Mouse (Mus musculus): Measurements from ENCODE around the gene Cr2.
"Not testable (repeated sequence)": the region's sequence is repeated elsewhere in the genome, so short reads cannot be mapped to it uniquely, and the experiment has no call there.

Cr2 gene

DNA sequence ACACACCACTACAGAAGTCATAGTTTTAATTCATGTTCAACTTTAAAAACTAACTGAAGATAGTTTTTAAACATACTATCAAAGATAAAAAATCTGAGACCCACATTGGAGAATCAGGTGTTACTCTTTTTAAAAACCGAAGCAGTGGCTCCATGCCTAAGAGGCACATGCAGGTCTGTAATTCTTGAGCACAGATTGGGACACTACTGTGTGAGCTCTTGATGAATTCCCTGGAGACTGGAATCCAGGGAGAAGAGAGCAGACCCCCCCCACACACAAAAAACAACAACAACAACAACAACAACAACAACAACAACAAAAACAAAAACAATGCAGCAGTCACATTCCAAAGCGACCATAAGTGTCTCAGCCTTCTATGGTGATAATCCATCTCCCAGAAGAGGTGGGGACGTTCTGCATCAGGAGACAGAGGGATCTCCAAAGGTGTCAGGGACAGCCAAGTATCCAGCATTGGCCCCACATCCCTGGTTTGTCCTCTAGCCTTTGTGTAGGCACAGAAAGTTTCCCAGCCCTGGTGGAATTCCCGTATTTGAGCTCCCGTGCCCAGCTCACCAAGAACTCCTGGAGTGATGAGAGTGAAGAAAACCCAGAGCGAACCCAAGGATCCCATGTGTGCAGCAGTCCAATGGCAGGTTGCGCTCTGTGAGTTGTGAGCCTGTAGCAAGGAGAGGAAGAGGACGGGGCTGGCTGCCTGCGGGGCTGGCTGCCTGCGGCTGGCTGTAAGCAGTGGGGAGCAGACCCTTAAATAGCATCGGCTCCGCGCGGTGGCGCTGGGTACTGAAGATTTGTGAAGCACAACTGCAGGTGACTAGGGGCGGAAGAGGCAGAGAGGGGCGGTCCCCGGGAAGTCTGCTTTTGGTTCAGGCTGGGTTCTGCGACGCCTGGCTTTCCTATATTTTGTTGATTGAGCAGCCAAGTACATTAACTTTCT is at the start of gene Cr2:
Gene Cr2, minus strand, starts transcription at position 737 of the 952 bp plus-strand sequence.
- DNase-seq, result peak; percentile 56

DNA sequence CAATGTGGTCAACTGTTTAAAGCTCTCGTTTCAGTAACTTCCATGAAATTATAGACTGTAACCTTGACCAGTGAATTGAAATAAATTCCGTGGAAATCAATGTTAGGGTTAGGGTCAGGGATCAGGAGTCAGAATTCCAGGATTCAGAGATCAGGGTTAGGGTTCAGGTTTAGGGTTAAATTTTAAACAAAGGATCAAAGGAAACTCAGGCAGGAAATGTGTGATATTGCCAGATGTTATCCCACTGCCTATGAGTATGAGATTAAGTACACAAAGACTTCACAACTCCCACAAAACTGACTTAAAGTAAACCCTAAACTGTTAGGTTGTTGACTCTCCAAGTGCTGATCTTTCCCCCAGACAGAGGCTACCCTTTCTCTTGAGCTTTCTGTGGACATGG is 45.3 kb upstream of the Cr2 start:
- DNase-seq, result no peak

DNA sequence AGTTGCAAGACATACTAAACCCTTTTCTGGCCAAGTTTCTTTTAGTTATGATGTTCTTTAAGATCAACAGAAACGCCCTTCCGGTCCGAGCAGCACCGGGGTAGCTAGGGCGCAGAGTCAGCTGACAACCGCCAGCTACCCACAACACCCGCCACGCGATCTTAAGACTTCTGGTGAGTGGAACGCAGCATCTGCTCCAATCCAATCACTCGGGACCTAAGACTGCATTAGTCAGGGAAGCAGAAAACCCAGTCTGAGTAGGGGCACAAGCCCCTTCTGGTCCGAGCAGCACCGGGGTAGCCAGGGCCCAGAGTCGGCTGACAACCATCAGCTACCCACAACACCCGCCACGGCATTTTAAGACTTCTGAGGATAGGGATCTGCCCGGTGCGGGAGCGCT is 36.3 kb upstream of the Cr2 start:
- not testable (repeated sequence) for DNase-seq

DNA sequence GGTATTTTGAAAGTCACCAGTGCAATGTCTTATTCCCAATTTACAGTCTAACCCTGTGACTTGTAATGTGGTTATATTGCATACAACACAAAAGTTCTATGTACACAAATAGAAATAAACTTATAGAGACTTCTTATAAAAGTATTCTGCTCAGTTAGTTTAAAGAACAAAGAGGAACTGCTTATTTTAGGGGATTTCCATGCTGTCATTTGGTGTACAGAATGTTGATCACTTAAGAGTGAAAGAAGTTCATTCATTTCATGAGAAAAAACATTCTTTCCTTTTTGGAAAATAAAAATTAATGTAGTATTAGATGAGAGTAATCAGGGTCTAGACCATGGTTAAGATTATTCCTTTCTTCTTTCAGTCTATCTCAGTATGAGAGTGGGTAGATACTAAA is 8.2 kb upstream of the Cr2 start:
- DNase-seq, result no peak

DNA sequence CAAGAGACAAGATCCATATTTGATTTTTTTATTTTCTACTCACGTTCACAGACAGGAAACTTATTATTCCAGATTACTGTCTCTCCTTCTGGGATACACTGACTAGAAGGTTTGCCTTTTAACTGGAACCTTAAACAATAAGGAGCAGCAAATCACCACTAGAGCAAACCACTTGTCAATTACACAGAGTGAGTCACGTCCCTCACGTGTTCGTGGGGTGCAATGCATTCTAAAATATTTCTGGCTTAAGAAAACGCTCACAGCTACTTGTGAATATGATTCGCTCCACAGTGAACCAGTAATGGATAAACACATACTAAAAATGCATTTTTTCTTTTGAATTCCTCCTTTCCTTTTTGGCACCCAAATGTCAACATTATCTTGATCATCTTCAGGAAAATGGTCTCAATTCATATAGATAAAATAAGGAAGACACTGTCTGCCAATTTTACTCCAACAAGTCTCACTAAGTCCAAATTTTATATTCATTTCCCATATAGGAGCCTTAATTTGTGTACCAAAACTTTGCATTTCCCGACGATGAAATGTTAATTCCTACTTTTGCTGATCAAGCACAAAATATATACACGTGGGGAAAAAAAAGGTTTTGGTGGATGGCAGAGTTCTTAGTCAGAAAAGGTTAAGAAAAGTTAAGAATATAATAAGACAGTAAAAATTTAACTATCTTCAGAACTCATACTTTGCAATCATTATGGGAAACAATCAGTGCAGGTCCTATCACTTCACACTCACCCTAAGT is 11.3 kb downstream of the Cr2 start:
- DNase-seq, result no peak

DNA sequence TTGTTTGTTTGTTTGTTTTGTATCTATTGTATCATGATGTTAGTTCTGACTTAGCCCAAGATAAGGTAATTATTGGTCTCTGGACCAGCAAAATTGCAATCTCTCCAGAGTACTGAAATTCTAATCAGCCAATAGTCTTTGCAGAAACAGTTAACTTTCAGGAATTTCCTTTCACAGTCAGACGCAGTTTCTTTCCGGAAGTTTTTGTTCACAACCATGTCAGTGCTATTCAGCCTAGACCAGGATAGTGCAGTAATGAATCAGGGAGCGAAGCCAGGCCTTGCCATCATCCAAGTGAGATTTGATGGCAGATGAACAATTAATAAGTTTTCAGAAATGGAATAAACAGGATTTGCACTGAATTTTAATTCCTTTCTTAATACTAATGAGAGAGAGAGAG is 44.4 kb downstream of the Cr2 start:
- no peak for DNase-seq

DNA sequence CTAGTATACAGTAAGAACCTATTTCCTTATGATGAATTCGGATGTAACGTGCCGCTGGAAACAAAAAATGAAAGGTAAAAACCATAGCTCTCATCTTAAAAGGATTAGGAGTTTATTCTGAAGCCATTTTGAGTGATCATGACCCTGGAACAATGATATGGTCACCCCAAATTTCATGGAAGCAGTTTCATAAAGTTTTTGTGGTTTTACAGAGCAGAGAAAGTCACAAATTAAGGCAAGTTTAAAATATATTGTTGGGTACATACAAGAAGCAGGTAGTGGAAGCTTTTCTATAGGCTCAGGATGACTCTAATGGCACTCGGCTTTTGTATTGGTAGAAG is 44.9 kb downstream of the Cr2 start:
- no peak for DNase-seq

DNA sequence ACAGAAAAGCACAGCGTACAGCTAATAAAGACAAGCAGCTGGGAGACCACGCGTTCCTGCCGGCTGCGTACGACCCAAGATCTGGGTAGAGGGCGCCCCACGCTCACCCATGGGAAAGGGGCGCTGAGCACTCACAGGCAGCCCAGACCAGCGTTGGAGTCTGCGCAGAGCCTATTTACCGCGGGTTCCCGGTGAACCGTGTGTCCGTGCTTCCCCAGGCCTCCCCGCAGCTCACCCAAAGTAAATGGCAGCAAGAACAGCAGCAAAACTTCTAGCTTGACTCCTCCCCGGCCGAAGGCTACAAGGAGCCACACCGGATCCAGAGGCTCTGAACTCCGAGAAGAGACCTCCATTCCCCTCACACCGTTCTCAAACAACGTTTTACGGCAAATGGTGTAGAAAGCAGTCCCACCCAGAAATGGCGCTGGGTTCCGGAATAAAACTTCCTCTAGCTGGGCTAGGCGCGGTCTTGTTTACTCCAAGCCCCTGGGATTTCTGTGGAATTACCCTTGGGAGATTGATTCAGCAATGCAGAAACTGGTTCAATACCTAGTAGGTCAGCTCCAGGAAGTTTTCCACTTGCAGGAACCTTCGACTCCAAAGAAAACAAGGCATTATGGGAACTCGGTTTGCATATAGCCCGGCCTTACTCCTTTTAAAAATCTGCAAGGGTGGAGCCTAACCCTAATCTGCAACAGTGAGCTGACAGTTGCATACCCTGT is 45.4 kb downstream of the Cr2 start, which contains the start of gene Cr1l:
Gene Cr1l, minus strand, starts transcription at position 634 of the 722 bp plus-strand sequence.
- DNase-seq, result peak; percentile 87

DNA sequence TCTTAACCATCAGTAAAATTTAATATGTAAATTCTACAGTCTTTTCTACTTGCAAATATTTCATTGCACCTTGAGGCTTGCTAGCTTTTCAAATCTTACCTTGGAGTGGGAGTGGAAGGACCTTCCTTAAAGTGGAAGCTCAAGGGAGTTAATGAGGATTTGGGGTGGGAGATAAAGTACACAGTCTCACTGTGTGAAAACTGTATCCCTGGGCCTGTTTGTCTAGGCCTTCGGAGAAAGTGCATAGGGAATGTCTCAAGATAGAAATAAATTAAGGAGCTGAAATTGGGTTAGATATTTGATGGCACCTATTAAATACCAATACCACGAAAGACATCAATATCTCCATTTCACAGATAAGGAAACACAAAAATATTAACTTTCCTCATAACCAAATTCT is 46.0 kb downstream of the Cr2 start:
- no peak for DNase-seq

DNA sequence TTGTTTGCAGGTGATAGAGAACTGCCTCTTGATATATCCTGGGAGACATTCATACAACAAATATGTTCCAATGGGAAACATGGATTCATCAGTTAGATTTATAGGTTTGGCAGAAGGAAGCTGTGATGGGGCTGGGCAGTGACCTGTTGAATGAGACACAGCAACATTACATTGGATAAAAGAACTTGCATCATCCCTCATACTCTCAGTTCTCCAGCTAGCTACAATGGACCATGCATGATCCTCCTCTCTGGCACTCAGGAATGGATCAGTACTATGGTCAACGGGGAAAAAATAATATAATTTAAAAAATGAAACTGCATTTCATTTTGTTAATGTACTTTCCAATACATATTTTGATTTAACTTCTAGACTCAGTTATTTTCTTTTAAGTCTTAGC is 46.6 kb downstream of the Cr2 start:
- no peak for DNase-seq

DNA sequence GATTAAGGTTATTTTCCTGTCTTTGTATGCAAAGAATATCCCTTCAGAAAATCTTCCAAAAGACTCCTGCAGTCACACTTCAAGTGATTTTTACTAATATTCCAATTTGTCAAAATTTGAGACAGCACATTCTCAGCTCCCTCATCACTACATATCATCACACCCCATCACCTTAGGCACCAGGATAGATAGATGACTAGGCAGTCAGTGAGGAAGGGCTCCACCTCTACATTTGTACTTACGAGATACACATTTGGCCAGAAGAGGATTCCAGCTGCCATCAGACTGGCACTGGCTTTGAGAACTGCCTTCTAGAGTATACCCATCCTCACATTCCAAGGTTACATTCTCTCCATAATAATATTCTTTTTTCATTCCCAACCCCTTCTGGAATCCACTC is 62.1 kb downstream of the Cr2 start:
- no peak for DNase-seq

DNA sequence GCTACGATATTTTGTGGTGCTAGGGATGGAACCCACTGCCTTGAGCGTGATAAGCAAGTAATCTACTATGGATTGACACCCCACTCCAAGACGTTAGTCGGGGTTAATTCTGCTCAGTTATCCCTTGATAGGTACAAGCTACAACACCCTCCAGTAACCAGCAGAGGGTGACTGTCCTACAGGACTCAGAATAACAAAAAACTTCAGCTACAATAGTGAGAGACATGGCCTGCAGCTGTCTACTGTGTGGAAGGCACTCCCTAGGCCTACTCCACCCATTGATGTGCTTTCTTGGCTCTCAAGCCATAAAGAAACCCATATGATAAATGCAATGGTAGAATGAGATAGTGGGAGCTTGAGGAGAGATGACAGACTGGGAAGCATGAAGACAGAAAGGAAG is 62.9 kb downstream of the Cr2 start:
- DNase-seq, result no peak

DNA sequence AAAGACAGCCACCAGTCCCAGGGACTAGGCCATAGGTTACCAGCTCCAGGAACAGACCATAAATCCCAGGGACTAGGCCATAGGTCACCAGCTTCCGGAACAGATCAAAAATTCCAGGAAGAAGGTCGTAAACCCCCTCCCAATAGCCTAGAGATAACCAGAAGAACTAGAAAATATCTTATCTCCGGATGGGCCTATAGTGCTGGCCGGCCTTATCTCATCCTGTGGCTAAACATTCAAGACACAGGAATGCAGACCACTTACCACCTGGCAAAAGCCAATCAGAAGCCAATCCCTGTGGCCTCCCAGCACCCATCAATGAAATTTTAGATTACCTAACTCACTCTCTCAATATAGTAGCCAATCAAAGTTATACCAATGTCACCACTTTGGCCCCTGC is 75.8 kb downstream of the Cr2 start:
- no peak for DNase-seq

DNA sequence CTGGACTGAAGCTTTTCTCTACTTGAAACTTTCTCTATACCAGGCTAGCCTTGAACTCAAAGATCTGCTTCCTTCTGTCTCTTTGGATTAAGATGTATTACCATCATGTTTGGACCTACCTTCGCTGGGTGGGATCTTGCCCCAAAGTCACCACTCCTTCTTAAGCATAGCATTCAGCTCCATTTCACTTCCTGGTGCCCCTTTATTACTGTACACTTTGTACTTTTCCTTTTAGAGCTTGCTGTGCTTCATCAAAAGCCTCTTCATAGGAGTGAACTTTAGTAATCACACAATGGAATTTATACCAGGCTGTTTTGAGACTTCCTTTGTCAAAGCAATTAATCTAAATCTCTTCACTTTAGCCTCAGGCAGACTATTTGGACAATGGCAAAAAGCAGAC is 78.5 kb downstream of the Cr2 start:
- DNase-seq, result no peak

DNA sequence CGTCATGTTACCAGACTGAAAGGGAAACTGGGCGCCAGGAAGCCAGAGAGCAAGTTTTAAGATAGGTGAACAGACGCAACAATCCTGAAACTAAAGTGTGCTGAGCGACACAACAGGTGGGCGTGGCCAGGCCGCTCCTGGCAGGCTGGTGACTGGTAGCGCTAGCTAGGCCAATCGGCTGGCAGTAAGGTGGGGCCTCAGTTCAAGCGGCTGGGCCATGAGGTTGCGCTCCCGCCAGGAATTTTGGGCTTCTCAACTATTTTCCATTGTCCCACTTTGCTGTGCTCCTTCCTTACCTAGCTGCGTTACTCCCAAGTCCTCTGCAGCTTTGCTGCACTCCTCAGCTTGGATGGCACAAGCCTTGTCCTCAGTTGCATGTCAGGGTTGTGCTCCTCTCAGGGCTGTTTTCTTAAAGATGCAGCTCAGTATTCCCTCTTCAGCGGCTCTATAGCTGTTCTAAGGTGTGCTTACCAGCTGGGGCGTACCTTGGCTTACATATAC is 84.2 kb downstream of the Cr2 start, which contains the start of gene Cd46:
Gene Cd46, minus strand, starts transcription at position 30 of the 501 bp plus-strand sequence.
- no peak for DNase-seq

DNA sequence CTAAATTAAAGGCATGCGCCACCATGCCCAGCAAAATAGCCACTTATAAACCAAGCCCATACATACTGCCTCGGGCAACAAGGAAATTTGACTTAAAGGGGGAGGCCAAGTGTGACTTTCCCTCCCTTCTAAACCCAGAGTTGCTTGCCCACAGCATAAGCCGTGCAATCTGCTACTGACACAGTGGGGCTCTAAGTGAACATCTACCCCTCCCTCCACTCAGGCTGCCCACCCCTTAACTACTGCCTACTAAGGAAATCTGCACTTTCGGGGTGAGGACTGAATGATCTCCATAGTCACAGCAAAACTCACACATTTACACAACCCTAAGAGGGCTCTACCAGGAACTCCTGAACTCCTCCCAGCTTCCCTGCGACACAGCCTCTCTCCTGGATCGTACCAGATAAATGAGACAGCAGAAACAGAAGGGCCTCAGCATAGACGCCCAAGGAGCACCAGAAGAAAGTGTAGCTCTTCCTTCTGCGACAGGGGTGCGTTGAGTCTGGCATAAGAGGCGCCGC is 84.8 kb downstream of the Cr2 start:
- DNase-seq, result no peak

Data from right cerebral cortex, postnatal 25 days (tissue).